8 mouse cellular contexts compared by ENCODE assay signal in the genomic region with DNA sequence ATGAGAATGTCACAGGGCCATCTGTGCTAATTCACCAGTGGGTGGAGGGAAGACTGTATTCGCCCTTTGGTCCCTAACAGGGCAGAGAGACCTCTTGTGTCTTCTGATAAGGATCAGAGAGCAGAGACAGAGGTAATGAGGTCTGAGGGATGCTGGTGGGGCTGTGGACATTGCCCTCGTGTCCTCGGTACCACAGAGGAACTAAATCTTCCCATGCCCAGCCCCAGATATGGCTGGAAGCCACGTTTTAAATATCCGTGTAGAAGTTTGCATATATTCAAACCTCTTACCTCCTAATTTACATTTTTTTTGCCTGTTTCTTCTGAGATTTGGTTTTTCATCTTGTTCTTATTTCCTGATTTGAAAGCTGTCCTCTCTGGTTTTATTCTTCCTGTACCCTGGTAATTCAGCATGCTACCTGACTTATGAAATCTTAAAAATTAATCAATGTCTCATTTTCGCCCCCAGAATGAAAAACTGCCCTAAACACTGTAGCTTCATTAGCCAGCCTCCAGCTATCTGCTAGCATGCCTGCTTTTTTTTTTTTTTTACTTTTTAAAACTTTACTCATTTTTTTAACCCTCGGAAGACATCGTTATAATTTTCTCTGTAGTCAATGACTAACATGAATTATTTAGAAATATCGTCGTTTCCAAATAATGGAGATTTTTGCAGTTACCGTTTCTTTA. TPM values are rescaled to one million over a fixed set of nuclear protein-coding genes. Genes with fewer than 3 reads are reported as not detected.
DNase-seq lines count a peak whose midpoint lies in the region; ATAC-seq lines count a peak whose summit lies in the region.

No protein-coding gene starts in this region.

- H3K4me1 ChIP-seq in megakaryocyte, embryonic 14.5 days = peaks cover 41% of the 10 kb centered on the region
- peaks cover 13% of the 10 kb centered on the region for H3K4me1 ChIP-seq in forebrain, embryonic 13.5 days
- H3K4me1 ChIP-seq in neural tube, embryonic 15.5 days = peaks cover 28% of the 10 kb centered on the region

- peak; percentile 65 to 71 for DNase-seq in kidney, postnatal 36 days
- no peak for DNase-seq in adipocyte (ENCODE audit: low spot score)
- no peak for DNase-seq in layer of hippocampus, adult 9-11 months
- DNase-seq in embryo, embryonic 11 days = no peak

- H3K9me3 ChIP-seq in megakaryocyte, embryonic 14.5 days = no peaks in the 10 kb centered on the region
- no peaks in the 10 kb centered on the region for H3K9me3 ChIP-seq in forebrain, embryonic 13.5 days (replicated peaks)
- H3K9me3 ChIP-seq in neural tube, embryonic 15.5 days (replicated peaks) = no peaks in the 10 kb centered on the region

- H3K4me2 ChIP-seq in forebrain, embryonic 13.5 days = peak overlapping the region; percentile 60
- H3K4me2 ChIP-seq in neural tube, embryonic 15.5 days = peak overlapping the region; percentile 57

- WGBS in forebrain, embryonic 13.5 days = 68% methylated on average over 11 of the region's 11 CpGs
- 66% methylated on average over 11 of the region's 11 CpGs for WGBS in neural tube, embryonic 15.5 days

- no peaks in the 10 kb centered on the region for H3K36me3 ChIP-seq in megakaryocyte, embryonic 14.5 days (replicated peaks; ENCODE audit: low read length)
- H3K36me3 ChIP-seq in forebrain, embryonic 13.5 days (ENCODE audit: poor library complexity, severe bottlenecking) = no peaks in the 10 kb centered on the region
- H3K36me3 ChIP-seq in neural tube, embryonic 15.5 days = no peaks in the 10 kb centered on the region

- no peak overlapping the region for H3K9ac ChIP-seq in forebrain, embryonic 13.5 days
- no peak overlapping the region for H3K9ac ChIP-seq in neural tube, embryonic 15.5 days (replicated peaks)

- ATAC-seq in megakaryocyte, adult 5-6 weeks (ENCODE audit: poor library complexity, severe bottlenecking) = no peak
- no peak for ATAC-seq in forebrain, embryonic 13.5 days
- ATAC-seq in neural tube, embryonic 15.5 days (ENCODE audit: low FRiP score) = no peak

- peak overlapping the region; percentile 90 for H3K4me3 ChIP-seq in megakaryocyte, embryonic 14.5 days (replicated peaks)
- H3K4me3 ChIP-seq in forebrain, embryonic 13.5 days = no peak overlapping the region
- peak overlapping the region; percentile 27; the same call in 1 of the 2 replicates for H3K4me3 ChIP-seq in neural tube, embryonic 15.5 days (replicated peaks)

- no peak overlapping the region for H3K27ac ChIP-seq in forebrain, embryonic 13.5 days
- peak overlapping the region; percentile 77 for H3K27ac ChIP-seq in neural tube, embryonic 15.5 days (replicated peaks)

- H3K27me3 ChIP-seq in megakaryocyte, embryonic 14.5 days (replicated peaks) = no peaks in the 10 kb centered on the region
- H3K27me3 ChIP-seq in forebrain, embryonic 13.5 days = no peaks in the 10 kb centered on the region
- H3K27me3 ChIP-seq in neural tube, embryonic 15.5 days (replicated peaks) = no peaks in the 10 kb centered on the region

RNA-seq across cellular contexts. Expression of a gene that starts 50.9 kb away (rescaled TPM):
- polyA plus RNA-seq in megakaryocyte, embryonic 14.5 days (2012; ENCODE audit: insufficient read depth, low replicate concordance) = 0.43 TPM in 1 of 2 replicates, not detected in the other
- total RNA-seq in megakaryocyte, adult 5-6 weeks (2015) = 0.18 and 0.36 TPM in 2 replicates
- total RNA-seq in megakaryocyte, adult 5-6 weeks (2017) = 0.08 and 0.44 TPM in 2 replicates
- not detected in 2 replicates for polyA plus RNA-seq in forebrain, embryonic 13.5 days (2015; fragmentation: Nextera tagmentation; extraction: Ambion mirVana)
- polyA plus RNA-seq in neural tube, embryonic 15.5 days (2015; fragmentation: Nextera tagmentation; extraction: Ambion mirVana) = 0.06 TPM in 1 of 2 replicates, not detected in the other

Comparison
In these comparisons a context has a peak if more than half of its experiments do, and no peak if none do; other contexts are left out.
1. DNase-seq: peak in kidney, postnatal 36 days (2 of 2); none in adipocyte (single experiment), layer of hippocampus, adult 9-11 months (single experiment) and embryo, embryonic 11 days (single experiment).